Mouse (Mus musculus): ENCODE measurements around the gene Btc.

The Btc gene

DNA sequence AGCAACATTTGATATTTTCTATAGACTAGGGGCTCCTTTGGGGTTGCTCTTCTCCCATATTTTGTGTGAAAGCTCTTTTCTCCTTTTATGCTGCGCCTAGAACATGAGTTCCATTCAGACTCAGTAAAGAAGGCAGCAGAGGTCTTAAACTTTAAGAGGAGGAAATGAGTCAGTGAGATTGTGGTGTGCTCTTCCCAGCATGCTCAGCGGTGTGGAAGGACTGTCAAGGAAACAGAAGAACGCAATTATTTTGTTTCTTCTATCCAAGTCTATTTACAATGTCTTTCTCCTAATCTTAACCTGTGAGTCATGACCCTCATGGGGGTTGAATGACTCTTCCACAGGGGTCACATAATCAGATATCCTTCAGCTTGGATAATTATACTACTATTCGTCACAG lies 82.4 kb downstream of the Btc start:
- no peak for DNase-seq (ENCODE audit: low read depth, low spot score)

- DNase-seq (ENCODE audit: low read depth, low spot score): no peak
Measured at GRCm38 (mm10) chr5:91313971-91314370, 88.8 kb downstream of the Btc start.

GRCm38 (mm10) chr5:91311767-91312166 lies 91.0 kb downstream of the Btc start:
- DNase-seq (ENCODE audit: low read depth, low spot score): no peak

DNA sequence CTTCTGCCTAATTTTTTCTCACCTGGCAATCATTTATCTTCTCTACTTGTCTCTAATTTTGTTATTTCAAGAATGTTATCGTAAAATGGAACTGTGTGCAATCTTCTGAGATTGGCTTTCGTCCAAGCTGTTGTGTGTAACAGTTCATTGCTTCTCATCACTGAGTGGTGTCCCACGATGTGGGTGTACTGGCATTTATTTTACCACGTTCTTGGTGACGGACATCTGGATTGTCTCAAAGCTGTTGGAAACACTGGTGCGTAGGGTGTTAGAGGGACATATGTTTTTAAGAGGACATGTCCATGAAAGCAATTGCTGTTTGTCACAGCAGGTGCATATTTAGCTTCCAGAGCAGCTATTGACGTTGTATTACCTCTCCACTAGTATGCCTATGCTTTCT lies 94.2 kb downstream of the Btc start:
- DNase-seq (ENCODE audit: low read depth, low spot score): no peak

DNA sequence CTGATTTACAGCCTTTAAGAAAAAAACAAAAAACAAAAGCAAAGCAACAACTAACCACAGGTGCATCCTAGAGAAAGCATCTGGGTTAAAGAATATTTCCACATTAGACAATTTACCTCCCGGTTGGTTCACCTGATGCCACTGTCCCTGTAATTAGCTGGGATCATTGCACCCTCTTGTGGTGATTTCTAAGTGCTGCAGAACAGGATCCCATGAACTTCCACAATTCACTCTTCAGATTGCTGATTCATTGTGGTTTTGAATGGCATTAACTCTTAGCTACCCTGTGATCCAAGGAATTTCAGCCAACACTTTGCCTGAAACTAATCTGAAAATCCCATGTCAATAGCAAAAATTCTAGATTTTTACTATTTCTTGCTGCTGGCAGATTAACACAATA lies 94.9 kb downstream of the Btc start:
- peak; percentile 51 for DNase-seq (ENCODE audit: low read depth, low spot score)
